Mouse (Mus musculus) NIH3T3 (cell line): ENCODE measurements at regions not wholly inside any gene's neighbourhood (a gene's known extent, or its start where the extent isn't known, plus 50 kb on each side); places are given as distances from the start of the nearest gene placed in this dataset.

Experiments
- DNase-seq: peaks from one replicate; pipeline ENCODE4 v3.0.0-alpha.2; 2012; ENCODE audit warnings: low read depth

DNA sequence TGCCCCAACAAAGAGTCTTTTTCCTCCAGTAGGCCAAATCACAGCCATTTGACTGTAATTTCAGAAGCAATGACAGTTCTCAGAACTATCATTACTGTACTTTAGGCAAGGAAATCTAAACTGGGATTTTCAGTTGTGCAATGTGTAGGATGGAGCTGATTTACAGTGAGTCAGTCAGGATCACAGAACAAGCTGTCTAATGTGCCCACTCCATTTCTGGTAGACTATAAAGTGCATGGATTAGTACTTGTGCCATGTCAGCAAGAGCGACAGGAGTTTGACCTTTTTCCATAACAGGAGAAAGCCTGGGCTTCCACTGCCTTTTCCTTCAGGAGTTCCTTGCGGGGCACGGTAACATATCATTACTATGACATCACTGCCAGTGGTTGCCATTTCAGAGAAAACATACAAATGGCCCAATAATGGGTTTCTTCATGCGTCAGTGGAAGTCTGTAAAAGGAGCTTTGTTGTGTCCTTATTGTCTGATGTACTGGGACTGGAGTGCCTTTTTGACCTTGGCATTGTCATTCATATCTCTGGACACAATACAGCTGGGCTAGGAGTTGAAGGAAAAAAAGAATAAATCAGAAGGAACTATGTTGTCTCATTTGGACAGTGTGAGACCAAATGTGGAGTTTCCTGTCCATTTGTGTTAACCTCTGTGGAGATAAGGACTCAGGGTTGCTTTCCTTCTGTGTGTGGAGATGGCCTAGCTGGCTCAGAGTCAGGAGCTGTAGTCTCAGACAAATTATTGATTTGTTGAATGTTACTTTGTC is 271.5 kb upstream of the BC052040 start:
- DNase-seq: peak; percentile 16

DNA sequence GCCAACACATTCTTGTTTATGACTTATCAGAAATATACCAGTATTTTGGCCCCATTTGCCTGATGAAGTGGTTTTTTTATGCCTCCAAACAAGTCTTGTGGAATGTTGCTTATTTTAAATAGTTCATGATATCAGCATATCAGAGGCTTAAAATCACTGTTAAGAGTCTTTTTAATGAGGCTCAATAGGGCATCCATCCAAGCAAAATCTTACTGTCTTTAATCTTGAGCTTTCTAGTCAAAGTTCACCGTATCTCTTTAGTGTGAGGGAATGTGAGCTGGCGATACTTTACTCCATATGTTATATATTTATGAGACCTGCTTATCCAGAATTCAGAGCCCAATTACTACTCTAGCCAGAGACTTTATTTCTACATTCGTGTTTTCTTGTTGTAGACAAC is 263.0 kb upstream of the BC052040 start:
- no peak for DNase-seq

DNA sequence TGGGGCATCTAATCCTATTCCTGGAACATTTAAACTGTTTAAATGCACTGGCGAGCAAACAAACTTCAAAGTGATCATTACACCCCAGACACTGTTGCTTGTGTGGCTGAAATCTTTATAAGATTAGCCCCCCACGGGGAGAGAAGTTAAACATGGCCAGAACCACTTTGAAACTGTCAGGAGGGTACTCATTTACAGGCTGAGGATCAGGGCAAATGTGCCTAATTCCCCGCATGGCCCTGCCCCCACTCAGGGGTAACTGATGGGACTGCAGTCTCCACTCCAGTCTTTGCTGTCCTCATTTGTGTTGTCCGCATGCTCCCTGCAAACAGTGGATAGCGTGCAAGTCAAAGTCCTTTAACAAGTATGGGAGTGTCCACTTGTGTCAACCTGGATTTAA is 258.9 kb upstream of the BC052040 start:
- no peak for DNase-seq

GRCm38 (mm10) chr2:115326526-115326925 is 255.0 kb upstream of the BC052040 start:
- DNase-seq: no peak

DNA sequence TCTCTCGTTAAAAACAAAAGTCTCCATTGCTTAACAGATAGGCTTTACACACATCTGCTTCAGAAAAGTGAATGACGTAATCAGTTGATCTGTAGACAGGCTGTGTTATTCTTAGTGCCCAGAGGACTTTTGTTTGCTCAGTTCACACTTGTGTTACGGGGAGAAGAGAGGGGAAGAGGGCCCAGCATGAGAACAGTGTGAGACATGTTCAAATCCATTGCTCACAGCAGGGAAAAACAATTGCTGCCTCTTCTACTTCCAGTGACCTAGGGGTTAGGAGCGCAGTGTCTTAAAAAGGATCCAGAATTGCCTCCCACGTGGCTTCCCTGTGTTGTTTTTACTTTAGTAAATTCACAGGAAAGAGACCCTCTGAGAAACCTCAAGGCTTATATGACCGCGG is 243.3 kb upstream of the BC052040 start:
- peak; percentile 27 for DNase-seq

DNA sequence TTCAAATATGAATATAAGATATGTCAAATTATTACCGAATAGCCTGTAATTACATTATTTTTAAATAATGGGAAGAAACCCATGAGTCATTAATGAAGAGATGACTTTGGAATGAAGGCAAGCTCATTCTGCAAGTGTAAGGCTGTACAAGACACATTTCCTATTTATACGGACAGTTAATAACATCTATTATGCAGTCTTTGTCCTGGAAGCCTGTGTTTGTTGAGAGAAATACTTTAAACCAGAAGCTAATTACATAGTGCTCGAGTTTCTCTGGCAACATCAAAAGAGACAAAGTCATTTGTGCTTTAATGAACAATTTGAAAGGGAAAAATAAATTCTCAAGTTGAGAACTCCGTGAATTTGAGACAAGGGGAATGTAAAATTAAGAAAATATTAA is 242.5 kb upstream of the BC052040 start:
- no peak for DNase-seq

DNA sequence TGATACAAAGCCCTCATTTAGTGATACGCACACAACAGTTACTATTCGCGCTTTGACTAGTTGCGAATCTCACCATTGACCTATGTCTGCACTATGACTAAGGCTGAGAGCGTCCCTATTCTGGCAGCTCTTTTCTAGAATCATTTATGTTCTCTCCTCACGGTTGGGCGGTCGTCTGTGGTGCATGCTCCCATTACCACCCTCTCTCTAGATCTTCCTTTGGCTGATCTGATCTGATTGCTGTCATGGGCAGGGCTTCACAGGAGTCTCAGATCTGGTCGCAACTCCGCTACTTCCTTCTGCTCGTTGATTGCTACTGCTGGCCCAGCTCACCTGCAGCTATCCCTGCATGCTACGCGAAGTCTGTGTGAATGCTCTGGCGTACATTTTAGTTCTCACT is 239.2 kb upstream of the BC052040 start:
- DNase-seq: no peak

- DNase-seq: peak; percentile 67
Observed at GRCm38 (mm10) chr2:115346551-115346950, 235.0 kb upstream of the BC052040 start.

- peak; percentile 19 for DNase-seq
Observed at GRCm38 (mm10) chr2:115348263-115348662, 233.3 kb upstream of the BC052040 start.

- no peak for DNase-seq
Observed at GRCm38 (mm10) chr2:115371072-115371471, 210.4 kb upstream of the BC052040 start.

DNA sequence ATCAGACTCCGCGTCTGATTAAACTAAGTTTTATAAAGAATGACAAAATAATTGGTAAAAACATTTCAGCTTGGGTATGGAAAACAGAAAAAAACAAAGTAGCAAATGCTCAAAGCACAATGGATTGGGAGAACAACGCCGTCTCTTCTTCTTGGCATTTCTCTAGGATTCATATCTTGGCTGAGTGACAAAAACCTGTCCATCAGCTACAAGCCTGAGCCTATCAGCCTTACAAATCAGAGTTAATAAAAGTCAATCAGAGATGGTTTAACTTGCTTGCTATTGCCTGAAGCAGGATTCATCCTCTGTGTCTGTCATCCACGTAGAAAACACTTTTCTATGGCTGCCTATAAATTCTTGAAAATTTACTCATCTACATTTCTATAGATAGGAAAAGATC is 206.2 kb upstream of the BC052040 start:
- DNase-seq: no peak

- DNase-seq: peak; percentile 66
Observed at GRCm38 (mm10) chr2:115384414-115385180, 196.9 kb upstream of the BC052040 start.

GRCm38 (mm10) chr2:115385207-115386168 is 196.0 kb upstream of the BC052040 start:
- DNase-seq: peak; percentile 81

DNA sequence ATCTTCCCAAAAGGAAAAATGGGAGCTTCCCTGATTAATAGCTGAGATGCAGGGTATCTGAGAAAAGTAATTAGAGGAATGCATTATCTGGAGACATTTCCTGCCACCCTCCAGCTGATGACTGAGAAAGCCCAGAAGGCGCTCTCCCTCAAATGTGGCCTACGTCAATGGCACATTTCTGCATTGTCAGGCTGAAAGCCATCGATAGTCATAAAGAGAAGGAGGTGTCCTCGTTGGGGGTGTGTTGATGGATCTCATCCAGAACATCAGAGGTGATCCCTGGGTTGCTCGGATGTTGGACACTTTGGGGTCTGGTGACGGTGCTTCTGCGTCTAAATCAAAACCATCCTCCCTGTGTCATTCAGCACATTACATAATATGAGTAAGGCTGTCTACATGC is 189.9 kb upstream of the BC052040 start:
- no peak for DNase-seq

DNA sequence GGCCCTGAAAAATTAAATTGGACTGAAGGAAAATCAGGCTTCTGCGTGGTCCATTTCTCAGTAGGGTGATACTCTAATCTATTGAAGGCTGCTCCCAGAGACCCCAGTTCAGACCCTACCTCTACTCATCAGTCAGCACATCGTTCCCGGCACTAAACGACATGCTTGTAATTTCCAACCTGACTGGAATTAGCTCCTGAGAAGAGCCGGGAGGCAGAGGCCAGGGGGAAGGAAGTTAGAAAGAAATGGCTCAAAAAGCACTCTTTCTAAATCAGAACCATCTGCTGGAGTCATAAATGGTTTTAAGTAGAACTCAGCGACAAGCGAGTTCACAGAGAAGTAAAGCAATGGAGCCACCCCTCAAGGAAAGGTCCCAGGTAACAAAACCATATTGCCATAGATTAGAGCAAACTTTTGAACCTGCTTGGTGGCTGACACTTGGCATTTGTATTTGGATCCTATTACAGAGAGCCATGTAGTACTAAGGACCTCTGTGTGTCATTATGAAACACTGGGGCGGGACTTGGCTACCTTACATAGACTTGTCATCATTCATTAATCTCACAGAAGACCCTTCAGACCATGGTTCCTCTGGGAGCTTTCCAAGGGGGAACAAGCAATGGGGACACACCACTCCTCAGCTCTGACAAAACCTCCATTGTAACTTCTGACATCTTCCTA is 189.3 kb upstream of the BC052040 start:
- DNase-seq: peak; percentile 41

DNA sequence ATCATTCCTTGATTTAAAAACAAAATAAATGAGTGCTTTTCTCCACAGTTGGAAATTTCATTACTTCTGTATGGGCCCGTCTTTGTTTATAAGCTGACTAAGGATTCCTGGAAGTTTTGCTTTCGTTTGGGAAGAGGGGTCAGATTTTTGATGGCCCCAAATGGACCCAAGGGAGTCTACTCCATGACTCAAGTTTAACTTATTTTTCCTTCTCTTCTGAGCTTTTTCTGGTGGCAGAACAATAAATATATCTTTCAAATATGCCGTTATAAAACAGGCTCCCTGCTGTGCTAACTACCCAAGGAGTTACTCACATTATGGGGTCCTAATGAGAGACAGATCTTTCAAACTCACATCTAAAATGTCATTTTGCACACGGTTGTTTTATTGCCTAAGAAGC is 187.4 kb upstream of the BC052040 start:
- peak; percentile 81 for DNase-seq

GRCm38 (mm10) chr2:115398550-115398949 is 183.0 kb upstream of the BC052040 start:
- DNase-seq: no peak

GRCm38 (mm10) chr2:115399107-115399740 is 182.3 kb upstream of the BC052040 start:
- peak; percentile 8 for DNase-seq

GRCm38 (mm10) chr2:115399987-115400550 is 181.4 kb upstream of the BC052040 start:
- DNase-seq: no peak

- DNase-seq: no peak
Observed at GRCm38 (mm10) chr2:115402246-115402645, 179.3 kb upstream of the BC052040 start.

DNA sequence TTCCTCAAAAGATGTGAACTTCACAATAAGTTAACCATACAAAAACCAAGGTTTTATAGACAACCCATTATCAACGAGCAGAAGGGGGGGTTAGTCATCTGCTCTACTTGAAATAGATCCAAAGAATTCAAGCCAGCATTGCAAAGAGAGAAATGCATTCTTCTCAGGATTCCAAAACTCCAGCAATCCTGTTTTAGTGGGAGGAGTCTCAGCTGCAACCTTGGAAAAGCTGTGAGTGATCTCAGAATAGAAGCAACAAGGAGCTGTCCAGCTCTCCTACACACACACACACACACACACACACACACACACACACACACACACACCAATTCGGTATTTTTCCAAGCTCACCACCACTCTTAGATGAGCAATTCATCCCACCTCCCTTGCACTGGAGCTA is 149.0 kb upstream of the BC052040 start:
- DNase-seq: peak; percentile 65
